Mouse (Mus musculus) lung, postnatal 0 days (tissue): ENCODE data around the gene Mylk4.

ENCODE experiments used
- CTCF ChIP-seq: IDR thresholded peaks from 2 replicates; pipeline ENCODE4 v1.5.1; 2016; ENCODE audit warnings: antibody characterized with exemption, mild to moderate bottlenecking
- EP300 ChIP-seq: IDR thresholded peaks from 2 replicates; pipeline ENCODE4 v1.6.1; 2016; ENCODE audit warnings: antibody characterized with exemption, mild to moderate bottlenecking, control low read depth

DNA sequence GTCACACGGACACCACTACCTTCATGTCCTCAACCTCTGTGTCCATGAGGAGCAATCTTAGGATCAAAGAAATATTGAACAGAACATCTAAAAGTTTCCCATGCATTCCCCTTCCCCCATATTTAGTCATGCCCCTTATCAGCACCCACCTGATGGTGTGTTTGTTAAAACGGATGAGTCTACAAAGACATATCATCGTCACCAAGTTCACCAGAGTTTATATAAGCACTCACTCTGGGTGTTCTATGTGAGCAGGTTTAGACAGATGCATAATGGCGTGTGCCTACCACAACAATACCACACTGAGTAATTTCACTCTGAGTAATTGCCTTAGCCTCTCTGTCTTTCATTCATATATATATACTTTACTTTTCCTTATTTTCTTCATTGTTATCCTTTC is 116.4 kb downstream of the Mylk4 start:
- TF ChIP-seq CTCF (no peak), EP300 (no peak)
